Mouse (Mus musculus): ENCODE data around the gene Ndp. TPM values are rescaled to one million over a fixed set of nuclear protein-coding genes. Genes with fewer than 3 reads are reported as not detected.

Ndp gene
- polyA plus RNA-seq, 1 experiment from 2014 or later = 1.3 TPM

- DNase-seq (ENCODE audit: low spot score) = no peak
- H3K27me3 ChIP-seq (replicated peaks; ENCODE audit: low read depth, poor library complexity, severe bottlenecking) = no peaks in the 10 kb centered on the region
- no peak overlapping the region for H3K27ac ChIP-seq (replicated peaks)
- H3K36me3 ChIP-seq (replicated peaks) = no peaks in the 10 kb centered on the region
- no peaks in the 10 kb centered on the region for H3K4me1 ChIP-seq
- no peak overlapping the region for H3K4me3 ChIP-seq
- 87% methylated on average over 2 of the region's 2 CpGs for WGBS
- H3K9me3 ChIP-seq = no peaks in the 10 kb centered on the region
These were observed 70.1 kb downstream of the Ndp start for GRCm38 (mm10) chrX:16841443-16841842.

GRCm38 (mm10) chrX:16837293-16837692, 74.3 kb downstream of the Ndp start:
- no peaks in the 10 kb centered on the region for H3K9me3 ChIP-seq
- no peak overlapping the region for H3K27ac ChIP-seq (replicated peaks)
- DNase-seq (ENCODE audit: low spot score) = no peak
- 84% methylated on average over 1 of the region's 1 CpGs for WGBS
- no peaks in the 10 kb centered on the region for H3K27me3 ChIP-seq (replicated peaks; ENCODE audit: low read depth, poor library complexity, severe bottlenecking)
- H3K4me1 ChIP-seq = no peaks in the 10 kb centered on the region
- H3K36me3 ChIP-seq (replicated peaks) = no peaks in the 10 kb centered on the region
- H3K4me3 ChIP-seq = no peak overlapping the region

GRCm38 (mm10) chrX:16836488-16837082, 75.0 kb downstream of the Ndp start:
- Histone ChIP-seq H3K36me3 (replicated peaks) (no peaks in the 10 kb centered on the region), H3K9me3 (no peaks in the 10 kb centered on the region), H3K27ac (replicated peaks) (no peak overlapping the region), H3K27me3 (replicated peaks; ENCODE audit: low read depth, poor library complexity, severe bottlenecking) (no peaks in the 10 kb centered on the region), H3K4me1 (no peaks in the 10 kb centered on the region), H3K4me3 (no peak overlapping the region)
- no peak for DNase-seq (ENCODE audit: low spot score)

Other genes starting within 250 kb of the Ndp start
- gene Maob, start 94.4 kb downstream of the Ndp start, polyA plus RNA-seq (2016; fragmentation: Nextera tagmentation; extraction: Ambion mirVana) = 7.2 and 10.0 TPM in 2 replicates